Mouse (Mus musculus): ENCODE results near the gene Cpped1.

- TF ChIP-seq POLR2A (IDR thresholded peaks at IDR 0.05; ENCODE audit: low read depth, low read length) (no peak), CTCF (IDR thresholded peaks at IDR 0.05; ENCODE audit: extremely low read depth, insufficient read length, insufficient replicate concordance, low read depth, low read length) (no peak)
Measured at GRCm38 (mm10) chr16:11784354-11784753, 124.9 kb downstream of the Cpped1 start.

Measured in small intestine, adult 2 months (tissue).